Mouse (Mus musculus): Measurements from ENCODE around the gene Olfr902.

DNA sequence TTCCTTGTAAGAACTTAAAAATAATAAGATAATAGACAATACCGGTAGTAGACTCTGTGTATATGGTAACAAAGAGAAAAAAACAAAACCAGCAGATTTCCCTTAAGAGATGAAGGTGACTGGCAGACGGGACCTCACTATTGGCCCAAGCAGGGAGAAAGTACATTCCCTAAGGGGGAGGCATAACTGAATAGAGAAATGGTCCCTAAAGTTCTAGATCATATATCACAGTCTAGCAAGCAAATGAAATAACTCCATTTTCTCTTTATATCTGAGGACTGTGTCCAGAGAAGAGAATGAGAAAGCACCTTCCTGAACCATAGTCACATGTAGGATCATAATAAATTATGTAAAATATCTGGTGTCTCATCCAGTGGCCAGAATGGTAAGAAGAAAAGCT, 48.0 kb downstream of the Olfr902 start, which contains the start of gene Olfr907:
- TF ChIP-seq CTCF (IDR thresholded peaks at IDR 0.05; ENCODE audit: borderline replicate concordance, insufficient read depth, low read depth, low read length), result no peak
- no peak for TF ChIP-seq POLR2A (IDR thresholded peaks at IDR 0.05; ENCODE audit: borderline replicate concordance, insufficient read depth, low read length)

Data from cerebellum, adult 2 months (tissue).